Mouse (Mus musculus) thymus, adult 2 months (tissue): ENCODE results near the gene Prim1.

Experiments used
- CTCF ChIP-seq: fragments of 200-500 bp; IDR thresholded peaks from 2 replicates; pipeline ENCODE4 v1.5.1; 2012; ENCODE audit warnings: mild to moderate bottlenecking, control low read depth, low read length, moderate library complexity, borderline replicate concordance; ENCODE audit not compliant: control insufficient read depth, poor library complexity, insufficient read depth; ENCODE audit errors: extremely low read depth
- POLR2A ChIP-seq: fragments of 200-500 bp; IDR thresholded peaks from 2 replicates; pipeline ENCODE4 v1.6.1; 2012; ENCODE audit warnings: mild to moderate bottlenecking, low read length, control low read depth, moderate library complexity; ENCODE audit not compliant: control insufficient read depth, poor library complexity, insufficient read depth; ENCODE audit errors: extremely low read depth

GRCm38 (mm10) chr10:128008207-128008889, 6.6 kb upstream of the Prim1 start:
- TF ChIP-seq CTCF (no peak), POLR2A (no peak)
